Mouse (Mus musculus) testis, postnatal 14 days (tissue): ENCODE results near the gene Ovol1.

Experiments used
- DNase-seq: peaks from one replicate; pipeline ENCODE4 v3.0.0; 2021; ENCODE audit warnings: low spot score

Gene Ovol1

DNA sequence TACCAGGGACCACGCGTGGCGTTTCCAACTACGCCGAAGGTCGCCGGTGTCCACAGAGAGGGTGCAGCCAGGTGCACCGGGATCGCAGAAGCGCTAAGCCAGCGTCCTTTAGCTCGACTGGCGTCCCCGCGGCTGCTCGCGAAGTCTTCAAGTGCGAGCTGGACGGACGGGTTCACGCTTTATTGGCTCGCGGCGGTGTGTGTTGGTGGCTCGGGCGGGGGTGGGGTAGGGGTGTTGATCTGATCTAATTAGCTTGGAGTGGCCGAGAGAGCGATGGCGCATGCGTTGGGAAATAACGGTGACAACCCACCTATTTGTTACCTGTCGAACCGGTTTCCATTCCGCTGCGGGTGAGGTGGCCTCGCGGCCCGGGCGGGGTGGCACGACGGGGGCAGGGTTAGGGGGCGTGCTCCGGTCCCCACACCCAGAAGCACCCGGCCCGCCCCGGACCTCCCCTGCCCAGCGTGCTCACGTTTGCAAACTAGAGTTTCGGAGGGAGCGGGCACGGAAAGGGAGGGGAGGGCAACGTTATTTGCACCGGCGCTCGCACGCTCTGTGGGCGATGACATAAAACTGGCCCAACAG is at the start of gene Ovol1:
TSS of gene Ovol1 (minus strand) at position 190 of the 585 bp plus-strand sequence.
- peak; percentile 31 for DNase-seq

DNA sequence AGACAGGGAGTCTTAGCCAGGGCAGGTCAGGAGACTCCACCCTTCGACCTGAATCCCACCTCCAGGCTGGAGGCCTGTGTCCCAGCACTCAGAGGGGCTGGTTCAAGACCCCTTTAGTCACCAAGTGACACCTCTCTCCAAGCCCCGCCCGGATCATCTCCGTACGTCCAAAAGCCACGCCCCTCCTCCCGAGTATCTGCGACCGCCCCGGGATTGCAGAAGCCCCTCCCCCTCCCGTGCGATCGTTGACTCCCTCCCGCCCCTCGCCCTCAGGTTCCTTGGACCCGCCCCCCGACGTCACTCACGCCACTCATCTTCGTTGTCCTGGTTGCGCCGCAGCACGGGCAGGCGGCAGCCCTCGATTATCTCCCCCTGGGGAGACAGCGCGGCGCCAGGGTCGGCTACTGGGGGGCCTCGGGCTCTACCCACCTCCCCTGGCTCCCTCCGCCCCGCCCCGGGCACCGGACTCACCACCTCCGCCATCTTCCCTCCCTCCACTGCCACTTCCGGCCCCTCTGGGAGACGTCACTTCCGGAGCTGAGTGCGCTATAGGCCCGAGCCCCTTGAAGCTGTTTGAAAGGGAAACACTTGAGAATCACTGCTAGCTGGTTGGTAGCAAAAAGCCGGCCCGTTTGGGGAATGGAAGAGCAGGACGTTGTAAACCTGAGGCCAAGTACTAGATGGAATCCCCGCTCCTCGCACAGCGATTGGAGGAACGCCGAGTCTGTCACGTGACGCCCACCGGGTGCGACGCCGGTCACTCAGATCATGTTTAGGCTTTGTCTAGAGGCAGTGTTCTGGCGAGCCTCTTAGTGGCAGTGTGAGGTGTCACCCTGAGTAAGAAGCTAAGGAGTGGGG is 49.3 kb upstream of the Ovol1 start, which contains the start of gene Kat5:
TSS of gene Kat5 (minus strand) at position 691 of the 858 bp plus-strand sequence.
- DNase-seq: peak; percentile 91

DNA sequence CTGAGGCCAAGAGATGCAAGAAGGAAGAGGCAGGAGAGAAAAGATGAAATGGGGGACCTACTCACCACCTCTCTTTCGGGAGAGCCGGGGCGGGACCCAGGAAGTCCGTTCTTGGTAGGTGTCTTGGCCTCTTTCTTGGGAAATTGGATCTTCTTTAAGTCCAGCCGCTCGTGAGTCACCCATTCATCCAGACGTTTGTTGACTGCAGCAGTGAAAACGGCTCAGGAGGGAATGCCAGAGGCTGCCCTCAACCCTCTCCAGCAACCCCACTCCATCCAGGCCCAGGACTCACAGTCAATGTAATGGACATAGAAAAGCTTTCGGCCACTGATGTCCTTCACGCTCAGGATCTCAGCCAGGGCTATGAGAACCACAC is 48.7 kb upstream of the Ovol1 start:
- no peak for DNase-seq

DNA sequence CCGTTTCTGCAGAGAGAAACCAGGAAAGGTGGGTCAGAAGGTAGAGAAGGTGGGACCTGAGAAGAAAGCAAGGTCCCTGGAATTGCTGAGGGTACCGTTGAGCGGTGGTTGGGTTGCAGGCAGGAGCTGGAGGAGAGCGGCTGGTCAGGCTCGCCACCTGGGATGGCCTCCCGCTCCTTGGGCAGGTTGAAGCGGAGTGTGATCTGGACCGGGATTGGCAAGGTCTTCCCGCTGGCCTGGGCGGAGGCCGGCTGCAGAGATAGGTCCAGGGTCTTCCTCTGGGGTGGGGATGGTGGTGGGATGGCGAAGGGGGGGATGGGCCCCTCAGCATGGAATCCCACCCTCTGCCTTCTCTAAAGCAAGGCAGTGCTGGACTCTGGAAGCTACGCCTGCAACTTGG is 48.3 kb upstream of the Ovol1 start:
- peak; percentile 22 for DNase-seq

DNA sequence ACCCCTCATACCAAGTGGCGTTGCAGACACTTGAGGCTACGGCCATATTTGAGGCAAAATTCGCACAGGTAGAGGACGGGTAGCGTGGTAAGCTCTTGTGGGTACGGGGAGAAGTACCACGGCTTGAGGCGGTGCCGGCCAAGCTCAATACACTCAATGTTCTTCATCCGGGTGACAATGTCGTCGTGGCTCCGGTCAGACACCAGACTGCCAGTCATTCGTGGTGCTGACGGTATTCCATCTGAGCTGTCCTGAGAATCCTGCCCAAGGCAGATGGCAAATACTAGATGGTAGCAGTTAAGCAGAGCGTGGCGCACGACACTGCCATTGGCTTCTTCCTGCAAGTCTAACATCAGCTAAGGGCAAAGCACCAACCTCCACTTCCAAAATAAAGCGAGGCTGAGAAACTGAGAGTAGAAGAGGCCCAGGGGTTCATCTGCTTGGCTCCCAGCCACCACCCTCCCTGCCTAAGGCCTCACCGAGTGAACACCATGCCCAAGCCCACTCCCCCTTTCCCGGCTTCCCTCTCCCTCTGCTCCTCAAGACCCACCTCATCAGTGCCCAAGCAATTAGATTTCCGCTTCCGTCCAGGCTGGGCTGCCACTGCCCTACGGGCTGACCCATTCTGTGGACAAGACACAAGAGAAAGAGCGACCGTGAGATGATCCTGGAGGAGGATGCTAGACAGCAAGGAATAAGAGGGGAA is 47.4 kb upstream of the Ovol1 start:
- DNase-seq: no peak

DNA sequence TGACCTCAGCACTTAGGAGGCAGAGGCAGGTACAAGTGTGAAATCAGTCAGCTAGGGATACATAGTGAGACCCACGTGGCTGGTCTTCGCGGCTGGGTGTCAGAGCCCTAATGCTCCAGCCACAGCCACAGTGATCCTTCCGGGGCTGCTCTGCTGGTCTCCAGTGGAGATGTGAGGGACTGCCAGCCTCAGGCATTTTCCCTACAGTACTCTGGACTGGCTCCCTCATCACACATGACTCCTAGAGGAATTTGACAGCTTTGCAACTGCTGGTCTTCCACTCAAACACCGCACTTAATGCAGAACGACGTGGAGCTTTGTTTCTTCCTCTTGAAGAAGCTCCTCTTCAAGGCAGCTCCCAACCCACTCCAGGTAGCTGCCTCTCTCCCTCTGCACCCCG is 45.8 kb upstream of the Ovol1 start:
- no peak for DNase-seq

DNA sequence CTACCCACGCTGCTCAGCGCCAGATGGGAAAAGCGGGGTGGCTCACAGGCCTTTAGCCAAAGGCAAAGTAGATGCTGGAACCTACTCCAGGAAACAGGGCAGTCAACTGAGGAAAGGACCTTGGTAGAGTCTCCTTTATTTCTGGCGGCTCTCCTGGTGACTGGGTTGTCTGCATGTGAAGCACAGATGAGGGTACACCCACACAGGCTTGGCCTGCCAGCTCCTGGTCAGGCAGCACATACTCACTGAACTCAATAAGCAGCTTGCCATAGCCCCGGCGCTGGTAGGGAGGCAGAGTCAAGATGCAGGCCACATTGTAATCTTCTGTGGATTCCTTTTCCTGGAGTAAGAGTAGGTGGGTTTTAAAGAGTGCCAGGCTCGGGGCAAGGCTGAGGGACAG is 44.7 kb upstream of the Ovol1 start:
- DNase-seq: no peak

DNA sequence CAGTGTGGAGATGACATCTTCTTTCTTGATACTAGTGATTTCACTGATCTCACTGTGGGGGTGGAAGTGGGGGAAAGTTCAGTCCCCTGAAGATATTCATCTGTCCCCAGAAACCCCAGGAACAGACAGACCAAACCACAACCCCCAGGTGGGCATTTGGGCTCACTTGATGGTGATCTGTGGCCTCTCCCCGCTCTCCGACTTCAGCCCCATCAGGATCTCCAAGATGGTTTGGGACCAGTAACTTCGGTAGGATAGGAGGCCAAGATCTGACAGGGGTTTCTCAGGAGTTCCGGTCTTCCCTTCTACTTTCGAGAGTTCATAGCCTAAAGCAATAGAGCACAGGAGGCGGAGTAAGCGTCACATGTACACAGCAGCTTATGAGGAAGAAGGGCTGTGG is 43.2 kb upstream of the Ovol1 start:
- no peak for DNase-seq

DNA sequence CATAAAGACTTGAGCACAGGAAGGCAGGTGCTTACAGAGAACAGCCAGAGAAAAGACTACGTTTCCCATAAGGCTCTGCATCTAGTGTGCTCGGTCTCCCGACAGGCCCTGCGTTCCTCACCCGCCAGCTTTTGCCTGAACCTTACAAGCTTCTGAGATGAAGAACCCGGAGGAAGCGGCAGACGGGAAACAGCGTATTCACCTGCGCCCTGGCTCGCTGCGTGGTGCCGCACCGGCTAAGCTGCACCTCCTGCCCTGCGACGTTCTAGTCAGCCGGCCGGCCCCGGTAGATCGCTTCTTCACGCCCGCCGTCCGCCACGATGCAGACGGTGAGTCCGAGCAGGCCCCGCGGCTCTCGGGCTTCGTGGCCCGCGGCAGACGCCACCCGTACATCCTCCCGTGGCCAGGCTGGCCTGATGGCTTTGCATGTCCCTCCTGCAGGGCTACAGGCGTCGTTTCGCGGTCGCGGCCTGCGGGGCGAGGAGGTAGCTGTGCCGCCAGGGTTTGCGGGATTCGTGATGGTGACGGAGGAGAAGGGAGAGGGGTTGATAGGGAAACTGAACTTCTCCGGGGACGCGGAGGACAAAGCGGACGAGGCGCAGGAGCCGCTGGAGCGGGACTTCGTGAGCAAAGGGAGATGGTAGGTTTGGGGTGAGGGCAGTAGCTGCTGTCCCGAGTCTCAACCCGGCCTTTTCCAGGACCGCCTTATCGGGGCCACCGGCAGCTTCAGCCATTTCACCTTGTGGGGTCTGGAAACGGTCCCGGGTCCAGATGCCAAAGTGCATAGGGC is 41.5 kb upstream of the Ovol1 start, which contains the start of gene Rnaseh2c:
TSS of gene Rnaseh2c (plus strand) at position 122 of the 790 bp plus-strand sequence.
- DNase-seq: peak; percentile 86

DNA sequence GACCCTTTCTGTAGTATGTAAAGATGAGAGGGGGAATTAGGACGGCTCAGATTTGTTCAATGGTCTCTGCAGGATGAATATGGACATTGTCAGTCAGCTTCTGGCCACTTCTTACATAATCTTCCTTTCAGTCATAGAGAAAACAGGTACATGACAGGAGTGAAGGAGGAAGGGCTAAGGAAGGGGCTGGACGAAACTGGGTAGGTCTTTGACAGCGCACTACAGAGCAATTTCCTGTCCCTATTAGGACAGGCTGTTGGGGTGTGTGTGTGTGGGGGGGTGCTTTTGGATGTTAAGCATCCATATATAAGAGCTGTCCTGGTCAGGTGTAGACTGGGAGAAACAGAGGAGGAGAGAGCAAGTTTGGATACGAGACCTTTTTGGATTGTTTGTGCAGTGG is 38.8 kb upstream of the Ovol1 start:
- DNase-seq: no peak

DNA sequence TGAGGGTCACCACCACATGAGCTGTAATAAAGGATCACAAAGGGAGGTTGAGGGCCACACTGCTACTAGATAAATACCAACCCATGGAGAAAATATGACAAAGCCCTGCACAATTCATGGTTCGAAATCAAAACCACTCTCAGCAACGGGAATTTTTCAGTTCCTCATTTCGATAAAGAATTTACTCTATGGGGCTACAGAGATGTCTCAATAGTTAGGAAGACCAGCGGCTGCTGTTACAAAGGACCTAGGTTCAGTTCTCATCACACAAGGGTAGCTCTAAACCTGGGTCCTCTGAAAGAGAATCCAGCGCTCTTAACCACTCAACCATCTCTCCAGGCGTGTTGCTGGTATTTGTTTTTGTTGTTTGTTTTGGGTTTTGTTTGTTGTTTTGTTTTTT is 31.4 kb upstream of the Ovol1 start:
- no peak for DNase-seq

DNA sequence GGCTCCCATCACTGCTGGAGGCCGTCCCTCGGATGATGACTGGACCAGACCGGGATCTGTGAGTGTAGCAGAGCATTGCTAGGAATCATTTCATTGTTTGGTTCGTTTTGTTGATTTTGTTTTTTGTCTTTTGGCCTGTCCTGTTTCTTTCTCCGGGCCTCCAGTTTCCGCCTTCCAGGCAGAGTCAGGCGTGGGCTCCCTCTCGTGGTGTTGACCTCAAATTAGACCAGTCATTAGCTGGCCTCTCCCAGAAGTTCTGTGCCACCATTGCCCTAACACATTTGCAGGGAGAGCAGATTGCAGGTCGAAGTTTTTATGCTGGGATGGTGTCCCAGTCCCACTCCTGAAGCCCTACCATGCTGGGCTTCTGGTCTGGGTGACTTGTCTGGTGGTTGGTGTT is 28.7 kb upstream of the Ovol1 start:
- no peak for DNase-seq

DNA sequence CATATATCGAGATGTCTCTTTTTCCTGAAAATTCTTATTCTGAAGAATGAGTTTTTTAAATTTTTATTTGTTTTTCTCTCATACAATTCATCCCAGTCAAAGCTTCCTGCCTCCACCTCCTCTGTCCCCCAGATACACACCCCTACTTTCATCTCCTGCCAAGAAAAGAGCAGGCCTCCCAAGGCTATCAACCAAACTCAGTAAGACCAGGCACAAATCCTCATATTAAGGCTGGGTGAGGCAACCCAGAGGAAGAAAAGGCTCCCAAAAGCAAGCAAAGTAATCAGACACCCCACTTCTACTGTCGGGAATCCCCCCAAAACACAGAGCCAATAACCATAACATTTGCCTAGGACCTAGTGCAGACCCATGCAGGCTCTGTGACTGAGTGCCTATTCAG is 21.5 kb upstream of the Ovol1 start:
- DNase-seq: no peak

DNA sequence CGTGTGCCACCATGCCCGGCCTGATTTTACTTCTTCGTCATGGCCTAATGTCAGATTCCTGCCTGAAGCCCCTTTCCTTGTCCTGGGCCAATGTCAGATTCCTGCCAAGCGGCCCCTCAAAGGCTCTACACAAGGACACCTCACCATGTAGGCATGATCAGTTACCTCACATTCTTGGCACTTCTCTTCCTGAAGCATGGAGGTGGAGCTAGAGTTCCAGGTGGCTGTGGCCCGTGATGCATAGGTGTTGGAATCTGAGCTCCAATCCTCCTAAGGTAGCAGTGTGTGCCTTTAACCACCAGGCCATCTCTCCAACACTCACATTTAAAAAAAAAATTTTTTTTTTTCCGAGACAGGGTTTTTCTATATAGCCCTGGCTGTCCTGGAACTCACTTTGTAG is 20.3 kb upstream of the Ovol1 start:
- DNase-seq: no peak

DNA sequence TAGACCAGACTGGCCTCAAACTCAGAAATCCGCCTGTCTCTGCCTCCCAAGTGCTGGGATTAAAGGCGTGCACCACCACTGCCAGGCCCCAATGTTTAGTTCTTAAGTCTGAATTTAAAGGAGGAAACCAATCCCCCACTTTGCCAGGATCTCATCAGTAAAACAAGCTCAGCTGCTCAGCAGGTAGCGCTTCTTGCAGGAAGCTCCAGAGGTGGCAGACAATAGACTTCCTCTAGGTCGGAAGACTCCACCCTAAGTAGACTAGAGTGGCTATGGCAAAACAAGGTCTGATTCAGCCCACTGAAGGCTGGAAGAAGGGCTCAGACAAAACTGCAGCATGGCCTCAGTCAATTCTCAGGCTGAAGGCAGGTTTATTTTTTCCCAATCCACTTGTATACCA is 19.5 kb upstream of the Ovol1 start:
- no peak for DNase-seq

DNA sequence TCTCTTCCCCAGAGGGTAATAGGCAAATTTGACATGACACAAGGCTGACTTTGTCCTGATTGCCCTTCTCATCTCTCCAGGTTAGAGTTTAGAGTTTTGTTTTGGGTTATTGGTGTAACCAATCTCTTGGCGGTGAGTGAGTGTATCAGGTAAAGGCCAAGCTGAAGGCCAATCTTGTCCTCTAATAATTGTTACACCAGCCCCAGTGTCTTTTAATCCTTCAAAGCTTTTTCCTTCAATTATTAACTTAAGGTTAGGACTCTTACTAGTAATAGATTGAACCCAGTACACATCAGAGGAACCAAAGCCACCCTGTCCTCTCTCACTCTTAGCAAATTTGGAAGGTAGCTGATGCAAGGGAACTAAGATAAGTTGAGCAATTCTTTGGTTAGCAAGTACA is 14.9 kb upstream of the Ovol1 start:
- no peak for DNase-seq

DNA sequence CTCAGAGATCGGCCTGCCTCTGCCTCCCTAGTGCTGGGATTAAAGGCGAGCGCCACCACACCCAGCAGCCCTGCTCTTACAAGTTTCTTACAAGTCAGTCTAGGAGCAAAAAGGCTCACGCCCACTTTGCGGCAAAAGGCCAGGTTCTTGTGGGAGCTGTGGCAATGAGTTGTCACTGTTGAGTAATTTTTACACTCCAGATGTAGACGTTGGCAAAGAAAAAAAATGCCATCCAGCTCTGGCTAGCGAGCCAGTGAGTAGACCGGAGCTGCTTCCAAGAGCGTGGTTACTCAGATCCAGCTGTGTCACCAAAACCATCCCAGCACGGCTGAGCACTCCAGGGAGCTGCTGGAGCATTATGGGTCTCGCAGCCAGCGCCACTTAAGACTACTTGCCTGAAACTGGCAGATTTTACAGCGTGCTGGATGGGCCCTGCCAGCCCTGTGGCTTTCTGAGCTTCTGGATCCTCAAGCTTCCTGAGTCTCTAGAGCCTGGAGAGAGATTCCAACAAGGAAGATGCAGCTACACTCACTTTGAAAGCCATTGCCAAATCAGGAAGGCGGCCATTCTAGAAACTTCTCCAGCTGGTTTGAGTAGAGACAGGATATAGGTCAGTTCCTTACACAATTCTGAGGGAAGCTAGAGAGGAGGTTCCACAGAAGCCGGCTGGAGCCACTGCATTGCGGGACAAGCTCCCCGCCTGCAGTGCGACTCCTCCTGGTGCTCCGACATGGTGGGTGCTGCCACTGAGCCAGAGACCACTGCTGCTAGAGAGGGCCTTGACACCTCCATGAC is 12.1 kb upstream of the Ovol1 start:
- DNase-seq: no peak

DNA sequence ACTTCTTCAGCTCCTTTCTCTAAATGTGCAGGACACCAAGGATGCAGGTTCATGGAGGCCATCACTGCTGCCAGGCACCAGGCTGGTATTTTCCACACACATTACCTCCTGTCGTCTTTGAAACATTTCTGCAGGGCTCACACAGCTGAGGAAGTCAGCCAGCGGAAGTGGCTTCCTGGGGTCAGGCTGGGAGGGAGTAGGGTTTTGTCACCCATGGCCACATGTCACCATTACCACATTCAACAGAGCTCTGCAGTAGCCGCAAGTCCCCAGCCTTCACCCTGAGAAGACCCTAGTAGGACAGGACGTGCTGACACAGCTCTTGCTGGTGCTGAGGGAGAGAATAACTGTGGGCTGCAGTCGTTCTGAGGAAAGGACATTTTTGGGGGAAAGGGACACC is 11.4 kb upstream of the Ovol1 start:
- no peak for DNase-seq

DNA sequence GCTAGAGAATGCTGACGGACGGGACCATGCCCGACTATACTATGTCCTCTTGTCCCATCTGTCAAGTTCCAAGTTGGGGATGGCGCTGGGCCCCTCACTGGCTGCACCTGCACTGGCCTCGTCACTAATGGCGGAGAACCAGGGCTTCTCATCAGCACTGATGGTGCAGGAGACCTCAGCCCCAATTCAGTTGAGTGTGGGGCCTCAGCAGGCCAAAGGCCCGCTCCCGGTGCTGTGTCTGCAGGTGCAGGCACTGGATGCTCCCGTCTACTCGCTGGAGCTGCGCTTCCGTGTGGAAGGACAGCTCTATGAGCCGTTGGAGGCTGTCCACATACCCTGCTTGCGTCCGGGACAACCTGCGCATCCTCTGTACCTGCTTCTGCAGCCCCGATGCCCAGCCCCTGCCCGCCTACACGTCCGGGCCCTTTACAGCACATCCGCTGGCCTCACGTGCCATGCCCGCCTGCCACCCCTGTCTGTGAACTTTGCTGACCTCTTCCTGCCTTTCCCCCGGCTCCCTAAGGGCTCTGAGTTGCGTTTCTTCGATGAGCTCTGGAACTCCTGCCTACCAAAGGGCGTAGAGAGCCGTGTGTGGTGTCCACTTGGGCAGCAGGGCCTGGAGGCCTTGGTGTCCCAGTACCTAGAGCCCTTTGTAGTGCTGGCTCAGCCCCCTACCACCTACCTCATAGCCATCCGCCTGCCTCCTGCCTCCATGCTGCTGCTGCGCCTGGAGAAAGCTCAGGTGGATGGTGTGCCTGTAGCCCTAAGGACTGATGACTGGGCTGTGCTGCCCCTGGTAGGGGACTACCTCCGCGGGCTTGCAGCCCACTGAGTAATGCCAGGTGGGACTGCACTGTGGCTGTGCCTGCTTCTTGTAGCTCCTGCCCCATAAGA is 10.2 kb upstream of the Ovol1 start:
- DNase-seq: no peak

DNA sequence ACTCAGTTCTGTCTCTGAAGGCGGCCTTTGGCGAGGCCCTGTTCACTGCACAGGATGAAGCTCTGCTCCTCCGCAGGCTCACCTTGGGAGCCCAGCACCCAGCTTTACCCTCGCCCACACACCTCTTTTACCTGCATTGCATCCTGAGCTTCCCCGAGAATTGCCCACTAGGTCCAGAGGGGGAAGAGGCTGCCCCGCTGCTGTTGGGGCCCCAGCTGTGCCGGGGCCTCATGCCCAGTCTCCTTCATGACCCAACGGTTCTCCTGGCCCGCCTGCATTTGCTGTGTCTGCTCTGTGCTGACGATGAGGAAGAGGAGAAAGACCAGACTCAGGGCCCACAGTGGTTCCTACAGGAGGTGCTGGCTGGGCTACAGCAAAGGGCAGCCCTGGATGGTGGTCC is 9.1 kb upstream of the Ovol1 start:
- no peak for DNase-seq
